Mouse (Mus musculus) stomach, embryonic 15.5 days (tissue): ENCODE data around the gene Ints6l. TPM values are rescaled to one million over a fixed set of nuclear protein-coding genes. Genes with fewer than 3 reads are reported as not detected.
"Not testable (repeated sequence)": the region's sequence is repeated elsewhere in the genome, so short reads cannot be mapped to it uniquely, and the experiment has no call there.

ENCODE experiments used
- ATAC-seq: fragments of 200-750 bp; cut with Nextera tagmentation; 2 replicates; pipeline ENCODE4 v1.8.0; 2017; ENCODE audit warnings: low read depth, moderate number of reproducible peaks, moderate TSS enrichment; ENCODE audit not compliant: insufficient read depth, low FRiP score
- H3K27ac ChIP-seq: fragments of 300-500 bp; sonication (generic); 2 replicates; pipeline ENCODE4 v1.5.1; 2015; ENCODE audit warnings: mild to moderate bottlenecking, inconsistent platforms
- H3K27me3 ChIP-seq: fragments of 300-500 bp; sonication (generic); replicated peaks from 2 replicates; pipeline ENCODE4 v1.6.1; 2015; ENCODE audit warnings: inconsistent platforms
- H3K36me3 ChIP-seq: fragments of 300-500 bp; sonication (generic); 2 replicates; pipeline ENCODE4 v1.6.1; 2015; ENCODE audit warnings: inconsistent platforms
- H3K4me1 ChIP-seq: fragments of 300-500 bp; sonication (generic); 2 replicates; pipeline ENCODE4 v1.6.1; 2015; ENCODE audit warnings: inconsistent platforms
- H3K4me2 ChIP-seq: fragments of 300-500 bp; sonication (generic); 2 replicates; pipeline ENCODE4 v1.6.1; 2015; ENCODE audit warnings: mild to moderate bottlenecking, inconsistent platforms
- H3K4me3 ChIP-seq: fragments of 300-500 bp; sonication (generic); replicated peaks from 2 replicates; pipeline ENCODE4 v1.5.1; 2015; ENCODE audit warnings: inconsistent platforms
- H3K9ac ChIP-seq: fragments of 300-500 bp; sonication (generic); 2 replicates; pipeline ENCODE4 v1.6.1; 2015; ENCODE audit warnings: inconsistent platforms
- H3K9me3 ChIP-seq: fragments of 300-500 bp; sonication (generic); 2 replicates; pipeline ENCODE4 v1.6.1; 2016; ENCODE audit warnings: inconsistent platforms
- whole genome bisulfite sequencing: fragments of 180-500 bp; shearing (Covaris S2); methylation state at CpG from one replicate; pipeline ENCODE4 v1.1.7; 2015; 5-methylcytosine and 5-hydroxymethylcytosine counted together
- polyA plus RNA-seq: library from polyadenylated mRNA; unstranded; fragments of >200 nt; fragmentation: Nextera tagmentation; extraction: Ambion mirVana; gene quantifications from 2 replicates; pipeline ENCODE4 v1.2.1, GENCODE M21; 2015

Gene Ints6l
- polyA plus RNA-seq, 1 experiment from 2014 or later, result 25.3 TPM

- H3K27me3 ChIP-seq, result no peaks in the 10 kb centered on the region
- H3K4me2 ChIP-seq, result peak overlapping the region; percentile 13
- peak overlapping the region; percentile 59 for H3K27ac ChIP-seq
- no peak overlapping the region for H3K9ac ChIP-seq
- no peaks in the 10 kb centered on the region for H3K4me1 ChIP-seq
- no peaks in the 10 kb centered on the region for H3K36me3 ChIP-seq
- WGBS, result 41% methylated on average over 14 of the region's 14 CpGs
- H3K9me3 ChIP-seq, result no peaks in the 10 kb centered on the region
- ATAC-seq, result peak; percentile 39; the same call in 1 of the 2 replicates
- H3K4me3 ChIP-seq, result no peak overlapping the region
These were observed 7.6 kb downstream of the Ints6l start for GRCm38 (mm10) chrX:56462020-56462933.

- WGBS, result 66% methylated on average over 1 of the region's 1 CpGs
These were observed 10.2 kb downstream of the Ints6l start for GRCm38 (mm10) chrX:56464906-56465305.

GRCm38 (mm10) chrX:56467688-56468087 is 13.0 kb downstream of the Ints6l start:
- Histone ChIP-seq H3K4me3 (no peak overlapping the region), H3K27me3 (no peaks in the 10 kb centered on the region), H3K9me3 (no peaks in the 10 kb centered on the region), H3K9ac (no peak overlapping the region), H3K4me2 (no peak overlapping the region), H3K27ac (no peak overlapping the region; the same call in 1 of the 2 replicates), H3K36me3 (no peaks in the 10 kb centered on the region), H3K4me1 (no peaks in the 10 kb centered on the region)
- no peak for ATAC-seq
- WGBS, result 66% methylated on average over 4 of the region's 4 CpGs

More at GRCm38 (mm10) chrX:56464906-56465305, 10.2 kb downstream of the Ints6l start:
- H3K9me3 ChIP-seq, result no peaks in the 10 kb centered on the region
- H3K4me1 ChIP-seq, result no peaks in the 10 kb centered on the region
- H3K9ac ChIP-seq, result no peak overlapping the region
- ATAC-seq, result peak; percentile 60; the same call in 1 of the 2 replicates
- H3K4me3 ChIP-seq, result no peak overlapping the region
- H3K4me2 ChIP-seq, result no peak overlapping the region
- no peaks in the 10 kb centered on the region for H3K36me3 ChIP-seq
- H3K27me3 ChIP-seq, result no peaks in the 10 kb centered on the region
- no peak overlapping the region for H3K27ac ChIP-seq

- Histone ChIP-seq H3K27me3 (no peaks in the 10 kb centered on the region), H3K9ac (no peak overlapping the region), H3K9me3 (no peaks in the 10 kb centered on the region), H3K4me2 (no peak overlapping the region), H3K36me3 (no peaks in the 10 kb centered on the region), H3K4me1 (no peaks in the 10 kb centered on the region), H3K4me3 (no peak overlapping the region), H3K27ac (no peak overlapping the region)
- ATAC-seq, result no peak
- 48% methylated on average over 6 of the region's 6 CpGs for WGBS
These were observed 13.8 kb downstream of the Ints6l start for GRCm38 (mm10) chrX:56468422-56468821.

- no peak for ATAC-seq
- Histone ChIP-seq H3K4me3 (no peak overlapping the region), H3K27ac (no peak overlapping the region), H3K9ac (no peak overlapping the region), H3K36me3 (no peaks in the 10 kb centered on the region), H3K27me3 (no peaks in the 10 kb centered on the region), H3K4me2 (no peak overlapping the region), H3K4me1 (no peaks in the 10 kb centered on the region), H3K9me3 (no peaks in the 10 kb centered on the region)
- 51% methylated on average over 8 of the region's 8 CpGs for WGBS
These were observed 19.4 kb downstream of the Ints6l start for GRCm38 (mm10) chrX:56474035-56474434.

GRCm38 (mm10) chrX:56477553-56477952 is 22.9 kb downstream of the Ints6l start:
- ATAC-seq, result no peak
- H3K9ac ChIP-seq, result no peak overlapping the region
- H3K4me3 ChIP-seq, result no peak overlapping the region
- no peaks in the 10 kb centered on the region for H3K4me1 ChIP-seq
- no peak overlapping the region for H3K4me2 ChIP-seq
- H3K27ac ChIP-seq, result no peak overlapping the region
- 86% methylated on average over 3 of the region's 3 CpGs for WGBS
- H3K9me3 ChIP-seq, result no peaks in the 10 kb centered on the region
- no peaks in the 10 kb centered on the region for H3K27me3 ChIP-seq
- no peaks in the 10 kb centered on the region for H3K36me3 ChIP-seq

- Histone ChIP-seq H3K4me1 (no peaks in the 10 kb centered on the region), H3K27me3 (no peaks in the 10 kb centered on the region), H3K27ac (no peak overlapping the region), H3K4me3 (no peak overlapping the region), H3K36me3 (no peaks in the 10 kb centered on the region), H3K9me3 (no peaks in the 10 kb centered on the region), H3K4me2 (no peak overlapping the region), H3K9ac (no peak overlapping the region)
- ATAC-seq, result no peak
- WGBS, result 69% methylated on average over 3 of the region's 3 CpGs
These were observed 27.2 kb downstream of the Ints6l start for GRCm38 (mm10) chrX:56481906-56482305.

GRCm38 (mm10) chrX:56489758-56490157 is 35.1 kb downstream of the Ints6l start:
- H3K36me3 ChIP-seq, result no peaks in the 10 kb centered on the region
- H3K27me3 ChIP-seq, result no peaks in the 10 kb centered on the region
- H3K4me3 ChIP-seq, result no peak overlapping the region
- no peak overlapping the region for H3K27ac ChIP-seq
- H3K4me1 ChIP-seq, result no peaks in the 10 kb centered on the region
- H3K9me3 ChIP-seq, result no peaks in the 10 kb centered on the region
- no peak for ATAC-seq
- H3K9ac ChIP-seq, result no peak overlapping the region
- H3K4me2 ChIP-seq, result no peak overlapping the region
- 11% methylated on average over 1 of the region's 1 CpGs for whole genome bisulfite sequencing

GRCm38 (mm10) chrX:56497241-56497640 is 42.6 kb downstream of the Ints6l start:
- 81% methylated on average over 7 of the region's 7 CpGs for WGBS
- H3K36me3 ChIP-seq, result no peaks in the 10 kb centered on the region
- H3K4me2 ChIP-seq, result no peak overlapping the region
- no peaks in the 10 kb centered on the region for H3K27me3 ChIP-seq
- H3K9ac ChIP-seq, result no peak overlapping the region
- no peak overlapping the region for H3K4me3 ChIP-seq
- H3K27ac ChIP-seq, result no peak overlapping the region
- no peaks in the 10 kb centered on the region for H3K9me3 ChIP-seq
- no peaks in the 10 kb centered on the region for H3K4me1 ChIP-seq
- no peak for ATAC-seq

- H3K9ac ChIP-seq, H3K36me3 ChIP-seq, H3K4me1 ChIP-seq, H3K4me3 ChIP-seq, H3K27me3 ChIP-seq, H3K27ac ChIP-seq, H3K9me3 ChIP-seq, ATAC-seq, H3K4me2 ChIP-seq: not testable (repeated sequence)
- 81% methylated on average over 6 of the region's 6 CpGs for whole genome bisulfite sequencing
These were observed 69.8 kb downstream of the Ints6l start, which contains the start of gene Gm10477 for GRCm38 (mm10) chrX:56524442-56524841. Gene Gm10477, plus strand, starts transcription at chrX:56524742.

GRCm38 (mm10) chrX:56531266-56531665 is 76.6 kb downstream of the Ints6l start:
- no peak overlapping the region for H3K4me3 ChIP-seq
- WGBS, result 10% methylated on average over 3 of the region's 3 CpGs

GRCm38 (mm10) chrX:56537162-56537561 is 82.5 kb downstream of the Ints6l start:
- no peak overlapping the region for H3K27ac ChIP-seq
- WGBS, result 55% methylated on average over 4 of the region's 4 CpGs

More at GRCm38 (mm10) chrX:56531266-56531665, 76.6 kb downstream of the Ints6l start:
- H3K4me1 ChIP-seq, result no peaks in the 10 kb centered on the region
- no peaks in the 10 kb centered on the region for H3K9me3 ChIP-seq
- H3K27me3 ChIP-seq, result no peaks in the 10 kb centered on the region
- no peak overlapping the region for H3K9ac ChIP-seq
- H3K27ac ChIP-seq, result no peak overlapping the region
- no peaks in the 10 kb centered on the region for H3K36me3 ChIP-seq
- no peak overlapping the region for H3K4me2 ChIP-seq
- no peak for ATAC-seq

More at GRCm38 (mm10) chrX:56537162-56537561, 82.5 kb downstream of the Ints6l start:
- Histone ChIP-seq H3K4me3 (no peak overlapping the region), H3K4me1 (no peaks in the 10 kb centered on the region), H3K27me3 (no peaks in the 10 kb centered on the region), H3K4me2 (no peak overlapping the region), H3K9ac (no peak overlapping the region), H3K9me3 (no peaks in the 10 kb centered on the region), H3K36me3 (no peaks in the 10 kb centered on the region)
- no peak for ATAC-seq
